Mouse (Mus musculus) erythroblast, embryonic 14.5 days (primary cell): ENCODE results near the gene Cx3cl1.

Source experiments
- GATA1 ChIP-seq: IDR thresholded peaks from 2 replicates; pipeline ENCODE4 v1.6.1; 2012; ENCODE audit warnings: low read length, inconsistent platforms, mixed read lengths
- TAL1 ChIP-seq: IDR thresholded peaks from 3 replicates; pipeline ENCODE4 v1.6.1; 2012; ENCODE audit warnings: low read length, inconsistent platforms, mixed read lengths

GRCm38 (mm10) chr8:94733821-94734465 is 37.9 kb upstream of the Cx3cl1 start:
- TF ChIP-seq GATA1, result peak; percentile 82
- TF ChIP-seq TAL1, result peak; percentile 93
